Mouse (Mus musculus) cerebellum, adult 2 months (tissue): ENCODE data around the gene Xcr1. TPM values are rescaled to one million over a fixed set of nuclear protein-coding genes. Genes with fewer than 3 reads are reported as not detected.

ENCODE experiments used
- DNase-seq, 2 experiments: peaks; one replicate each; pipeline ENCODE4 v3.0.0; 2021
- H3K27ac ChIP-seq: fragments of 200-500 bp; 2 replicates; pipeline ENCODE4 v1.5.1; 2012; ENCODE audit warnings: low read length, control low read depth, inconsistent platforms; ENCODE audit not compliant: insufficient read depth
- H3K27me3 ChIP-seq: fragments of 200-500 bp; 2 replicates; pipeline ENCODE4 v1.6.1; 2012; ENCODE audit warnings: inconsistent platforms, mild to moderate bottlenecking, low read length, moderate library complexity; ENCODE audit not compliant: control insufficient read depth, insufficient read depth
- H3K4me1 ChIP-seq: fragments of 200-500 bp; 2 replicates; pipeline ENCODE4 v1.6.1; 2011; ENCODE audit warnings: low read length; ENCODE audit not compliant: control insufficient read depth, insufficient read depth
- H3K4me3 ChIP-seq: fragments of 200-500 bp; replicated peaks from 2 replicates; pipeline ENCODE3; 2011; ENCODE audit warnings: mild to moderate bottlenecking, low read depth, low read length, control low read depth; ENCODE audit not compliant: insufficient read depth
- CTCF ChIP-seq: fragments of 200-500 bp; IDR thresholded peaks from 2 replicates; pipeline ENCODE4 v1.5.1; 2011; ENCODE audit warnings: low read depth, mild to moderate bottlenecking, control low read depth, low read length, moderate library complexity, borderline replicate concordance; ENCODE audit not compliant: insufficient read depth
- POLR2A ChIP-seq: fragments of 200-500 bp; IDR thresholded peaks from 2 replicates; pipeline ENCODE4 v1.6.1; 2011; ENCODE audit warnings: low read length, control low read depth, borderline replicate concordance; ENCODE audit not compliant: insufficient read depth
- WGBS: fragments of 180-500 bp; shearing (Covaris S2); methylation state at CpG from one replicate; pipeline ENCODE4 v1.1.7; 2018; 5-methylcytosine and 5-hydroxymethylcytosine counted together
- polyA plus RNA-seq: library from polyadenylated mRNA; depleted of rRNA; stranded (reverse); fragments of >200 nt; gene quantifications from 2 replicates; pipeline ENCODE4 v1.2.3, GENCODE M21; 2012

Xcr1 gene
- polyA plus RNA-seq, 1 experiment: not detected

- H3K27me3 ChIP-seq: no peaks in the 10 kb centered on the region; the same call in 1 of the 2 replicates
- WGBS: under 1% methylated on average over 47 of the region's 47 CpGs
- peak within 1 kb of the TSS; percentile 63 for H3K4me3 ChIP-seq
- H3K4me1 ChIP-seq: peaks cover 3% of the 10 kb centered on the region; the same call in 1 of the 2 replicates
- H3K27ac ChIP-seq: peak within 1 kb of the TSS; percentile 57
- peak; percentile 73; the same call in 1 of the 2 replicates for TF ChIP-seq POLR2A
- TF ChIP-seq CTCF: no peak
- DNase-seq: peak; percentile 94 to 99
Measured at GRCm38 (mm10) chr9:123851713-123852448, 9.9 kb downstream of the Xcr1 start, which contains the start of gene Fyco1. Gene Fyco1, minus strand, starts transcription at chr9:123851899.

GRCm38 (mm10) chr9:123851062-123851712 lies 10.6 kb downstream of the Xcr1 start:
- WGBS: 0% methylated on average over 27 of the region's 27 CpGs
- Histone ChIP-seq H3K27me3 (no peaks in the 10 kb centered on the region), H3K4me1 (peaks cover 3% of the 10 kb centered on the region; the same call in 1 of the 2 replicates), H3K4me3 (peak overlapping the region; percentile 63), H3K27ac (peak overlapping the region; percentile 3; the same call in 1 of the 2 replicates)
- TF ChIP-seq POLR2A: no peak
- no peak for TF ChIP-seq CTCF
- peak in 1 of 2 experiments; percentile 37 for DNase-seq

GRCm38 (mm10) chr9:123850705-123851061 lies 11.1 kb downstream of the Xcr1 start:
- DNase-seq: peak in 1 of 2 experiments; percentile 17
- Histone ChIP-seq H3K4me1 (peaks cover 3% of the 10 kb centered on the region; the same call in 1 of the 2 replicates), H3K4me3 (peak overlapping the region; percentile 21), H3K27ac (no peak overlapping the region), H3K27me3 (no peaks in the 10 kb centered on the region)
- 7% methylated on average over 2 of the region's 2 CpGs for WGBS
- TF ChIP-seq POLR2A: no peak
- no peak for TF ChIP-seq CTCF

GRCm38 (mm10) chr9:123849976-123850695 lies 11.7 kb downstream of the Xcr1 start:
- 76% methylated on average over 2 of the region's 2 CpGs for WGBS
- no peaks in the 10 kb centered on the region for H3K27me3 ChIP-seq
- no peak for TF ChIP-seq POLR2A
- no peak for TF ChIP-seq CTCF
- H3K27ac ChIP-seq: no peak overlapping the region; the same call in 1 of the 2 replicates
- DNase-seq: peak in 1 of 2 experiments; percentile 14
- peaks cover 3% of the 10 kb centered on the region; the same call in 1 of the 2 replicates for H3K4me1 ChIP-seq
- no peak overlapping the region for H3K4me3 ChIP-seq

GRCm38 (mm10) chr9:123846490-123846889 lies 15.3 kb downstream of the Xcr1 start:
- no peak overlapping the region for H3K27ac ChIP-seq
- no peaks in the 10 kb centered on the region for H3K27me3 ChIP-seq
- no peak overlapping the region for H3K4me3 ChIP-seq
- DNase-seq: no peak
- H3K4me1 ChIP-seq: no peaks in the 10 kb centered on the region
- WGBS: 81% methylated on average over 1 of the region's 1 CpGs
- no peak for TF ChIP-seq CTCF

- Histone ChIP-seq H3K4me1 (no peaks in the 10 kb centered on the region), H3K27me3 (no peaks in the 10 kb centered on the region), H3K4me3 (no peak overlapping the region), H3K27ac (no peak overlapping the region)
- no peak for DNase-seq
- TF ChIP-seq POLR2A: no peak
- TF ChIP-seq CTCF: no peak
- WGBS: 46% methylated on average over 3 of the region's 3 CpGs
Measured at GRCm38 (mm10) chr9:123845120-123845519, 16.7 kb downstream of the Xcr1 start.

GRCm38 (mm10) chr9:123844468-123844867 lies 17.4 kb downstream of the Xcr1 start:
- no peaks in the 10 kb centered on the region for H3K4me1 ChIP-seq
- H3K27ac ChIP-seq: no peak overlapping the region
- no peak for DNase-seq
- TF ChIP-seq POLR2A (no peak), CTCF (no peak)
- H3K27me3 ChIP-seq: no peaks in the 10 kb centered on the region
- no peak overlapping the region for H3K4me3 ChIP-seq
- WGBS: 86% methylated on average over 3 of the region's 3 CpGs
